Mouse (Mus musculus) adrenal gland, adult 8-10 months (tissue): ENCODE results near the gene Kcns1. TPM values are rescaled to one million over a fixed set of nuclear protein-coding genes. Genes with fewer than 3 reads are reported as not detected.

Experiments used
- DNase-seq: peaks from one replicate; pipeline ENCODE4 v3.0.0; 2022
- total RNA-seq, 4 experiments: library from RNA; stranded (reverse); gene quantifications; 2 replicates each; pipeline ENCODE4 v1.2.4; 2022

Gene Kcns1
- total RNA-seq, 4 experiments from 2014 or later: 0.14 TPM; not detected in 3

DNA sequence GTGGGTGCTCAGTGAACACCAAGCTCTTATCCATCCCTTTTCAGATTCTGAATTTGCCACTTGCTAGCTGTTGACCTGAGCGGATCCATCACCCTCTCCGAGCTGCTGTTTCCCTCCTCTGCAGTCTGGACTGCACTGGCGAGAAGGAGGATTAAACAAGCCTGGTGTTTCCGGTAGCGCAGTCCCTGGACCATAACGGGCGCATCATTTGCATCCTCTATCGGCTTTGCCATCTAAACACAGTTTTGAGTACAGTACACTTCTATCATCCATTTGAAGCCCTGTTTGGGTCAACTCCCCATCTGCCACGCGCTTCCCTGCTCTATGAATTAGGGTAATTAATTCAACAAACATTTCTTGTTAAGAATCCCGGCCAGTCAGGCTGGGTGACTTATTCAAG lies 587 bp downstream of the Kcns1 start:
- no peak for DNase-seq

DNA sequence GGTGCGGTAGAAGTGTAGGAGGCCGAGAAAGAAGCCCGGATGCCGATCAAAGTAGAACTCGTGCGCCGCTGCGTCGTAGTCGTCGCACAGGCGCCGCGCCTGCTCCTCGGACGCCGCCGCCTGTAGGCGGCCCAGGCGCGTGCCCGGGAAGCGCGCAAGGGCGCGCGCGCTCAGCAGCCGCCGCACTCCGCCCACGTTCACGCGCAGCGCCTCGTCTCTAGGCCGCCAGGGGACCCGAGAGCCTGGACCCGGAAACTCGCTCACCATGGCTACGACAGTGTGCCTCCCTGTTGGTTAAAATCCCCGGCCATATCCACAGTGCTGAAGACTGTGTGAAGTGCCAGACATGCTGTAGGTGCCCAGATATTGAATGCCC lies 2.4 kb downstream of the Kcns1 start:
- no peak for DNase-seq

DNA sequence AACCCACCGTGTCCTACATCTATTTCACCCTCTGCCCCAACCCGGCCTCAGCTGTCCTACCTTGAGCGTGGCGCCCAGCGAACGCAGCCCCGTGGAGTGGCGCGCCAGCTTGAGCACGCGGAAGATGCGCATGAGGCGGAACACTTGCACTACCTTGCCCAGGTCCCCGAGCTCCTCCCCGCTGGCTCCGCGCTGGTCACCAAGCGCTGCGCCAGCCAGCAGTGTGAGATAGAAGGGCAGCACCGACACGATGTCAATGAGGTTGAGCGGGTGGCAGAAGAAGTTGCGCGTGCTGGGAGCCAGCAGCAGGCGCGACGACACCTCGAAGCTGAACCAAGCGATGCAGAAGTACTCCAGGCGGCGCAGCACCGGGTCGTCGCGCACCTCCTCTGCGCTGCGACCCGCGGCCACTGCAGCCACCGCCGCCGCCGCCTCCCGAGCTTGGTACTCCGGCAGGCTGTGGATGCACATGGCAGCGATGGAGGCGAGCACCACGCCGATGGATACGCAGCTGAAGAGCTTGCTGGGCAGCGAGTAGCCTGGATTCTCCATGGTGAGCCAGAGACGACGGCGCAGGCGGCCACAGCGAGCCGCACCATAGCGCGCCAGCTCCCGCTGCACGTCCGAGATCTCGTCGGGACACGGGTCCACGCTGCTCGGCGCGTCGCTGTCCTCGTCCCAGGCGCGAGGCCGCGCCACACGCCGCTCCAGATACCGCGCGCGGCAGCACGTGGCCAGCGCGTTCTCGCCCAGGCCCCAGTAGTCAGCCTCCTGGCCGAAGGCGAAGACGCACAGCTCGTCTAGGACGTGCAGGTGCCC lies 3.0 kb downstream of the Kcns1 start:
- no peak for DNase-seq

- DNase-seq: peak; percentile 22
Observed at GRCm38 (mm10) chr2:164164941-164165340, 6.0 kb downstream of the Kcns1 start.

DNA sequence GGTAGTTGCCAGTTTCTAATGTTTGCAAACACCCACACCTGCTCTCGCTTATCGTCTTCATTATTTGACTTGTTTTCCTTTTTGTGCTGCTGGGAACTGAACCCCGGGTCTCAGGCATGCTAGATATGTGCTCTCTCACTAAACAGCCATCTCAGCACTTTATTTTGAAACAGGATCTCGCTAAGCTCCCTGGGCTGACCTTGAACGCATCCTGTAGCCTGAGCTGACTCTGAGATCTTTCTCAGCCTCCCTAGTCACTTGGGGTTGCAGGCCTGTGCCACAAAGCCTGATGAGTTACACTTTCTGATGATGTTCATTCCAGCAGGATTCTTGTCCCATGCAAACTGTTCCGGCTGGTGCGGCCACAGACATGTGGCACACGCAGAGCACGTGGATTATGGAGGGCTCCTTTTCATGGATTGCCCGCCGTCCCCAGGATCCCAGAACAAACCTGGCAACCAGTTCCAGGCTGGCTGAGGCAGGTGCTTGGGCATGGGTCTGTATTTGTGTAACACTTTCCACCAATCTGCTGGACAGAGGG lies 9.3 kb downstream of the Kcns1 start:
- DNase-seq: no peak

DNA sequence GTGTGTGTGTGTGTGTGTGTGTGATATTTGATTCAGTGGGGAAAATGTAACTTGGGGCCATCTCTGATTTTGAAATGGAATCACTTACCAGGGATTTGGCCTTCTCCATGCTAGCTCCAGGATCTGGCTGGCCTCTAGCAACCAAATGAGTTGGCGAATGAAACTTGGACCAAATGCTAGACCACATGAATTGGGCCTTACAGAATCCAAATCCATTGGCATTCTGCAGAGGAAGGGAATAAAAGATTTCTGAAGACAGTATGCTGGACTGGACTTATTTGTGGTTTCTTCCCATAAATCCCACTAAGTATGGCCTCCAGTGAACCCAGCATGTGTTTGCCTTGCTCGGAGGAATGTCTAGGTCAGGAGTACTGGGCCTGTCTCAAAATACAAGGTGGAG lies 12.1 kb downstream of the Kcns1 start:
- no peak for DNase-seq

DNA sequence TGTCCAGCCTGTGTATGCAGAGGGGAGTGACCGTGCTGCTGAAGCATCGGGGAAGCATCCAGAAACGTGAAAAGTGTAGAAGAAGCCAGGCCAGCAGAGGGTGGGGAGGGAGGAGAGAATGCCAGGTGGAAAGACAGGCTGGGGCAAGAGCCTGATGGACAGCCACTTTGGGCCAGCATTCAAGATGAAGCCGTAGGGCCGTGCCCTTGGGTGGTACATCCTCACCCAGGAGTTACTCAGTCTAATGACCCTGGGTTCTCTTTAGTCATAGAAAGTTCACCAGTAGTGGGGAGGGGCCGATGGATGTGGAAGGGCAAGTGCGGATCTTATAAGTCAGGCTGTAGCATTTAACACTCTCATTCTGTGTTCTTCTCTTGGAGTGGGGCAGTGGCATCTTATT lies 14.8 kb downstream of the Kcns1 start:
- peak; percentile 36 for DNase-seq

DNA sequence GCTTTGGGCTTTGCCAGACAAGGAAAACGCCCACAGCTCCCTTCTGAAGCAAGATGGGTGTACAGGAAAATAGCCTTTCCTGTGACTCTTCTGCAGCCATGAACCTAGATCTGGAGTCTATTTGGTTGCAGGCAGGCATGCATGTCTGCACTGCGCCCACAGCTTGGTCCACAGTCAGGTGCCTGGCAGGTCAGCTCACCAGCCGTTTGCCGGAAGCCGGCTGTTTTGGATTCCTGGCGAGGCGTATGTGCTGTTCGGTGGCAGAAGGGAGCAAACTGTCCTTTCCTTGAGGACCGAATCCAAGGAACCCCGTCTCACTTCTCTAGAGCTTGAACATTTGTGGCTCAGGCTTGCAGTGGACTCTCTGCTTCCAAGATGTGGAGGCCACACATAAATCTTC lies 16.9 kb downstream of the Kcns1 start:
- no peak for DNase-seq

GRCm38 (mm10) chr2:164152341-164152740 lies 18.6 kb downstream of the Kcns1 start:
- DNase-seq: no peak

DNA sequence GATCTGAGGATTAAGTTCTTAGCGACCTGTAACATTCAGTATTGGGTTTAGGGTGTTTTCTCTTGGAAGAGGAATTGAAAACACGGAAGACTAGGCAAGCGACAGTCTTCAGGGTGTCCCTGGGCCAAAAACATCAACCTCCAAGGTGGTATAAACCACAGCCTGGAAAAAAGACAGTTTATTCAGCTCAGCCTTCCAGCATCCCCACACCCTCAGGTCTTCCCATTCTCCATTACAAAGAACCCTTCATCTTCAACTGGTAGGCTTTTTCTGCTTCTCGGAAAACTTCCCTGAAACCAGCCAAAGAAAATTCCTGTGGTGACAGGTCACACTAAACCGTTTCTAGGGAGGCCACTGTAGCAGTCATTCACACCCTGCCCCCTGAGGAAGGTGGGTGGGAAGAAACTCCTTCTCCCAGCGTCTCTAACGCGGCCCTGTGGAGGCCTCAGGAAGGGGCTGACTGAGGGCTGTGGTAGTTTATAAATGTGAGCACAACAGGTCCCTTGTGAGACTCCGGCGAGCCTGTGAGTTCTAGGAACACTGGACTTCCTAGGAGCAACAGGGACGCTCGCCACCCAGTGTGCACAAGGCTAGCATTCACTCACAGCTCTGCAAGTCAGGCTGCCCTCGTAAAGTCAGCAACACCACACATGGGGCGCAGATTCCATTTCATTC lies 20.7 kb downstream of the Kcns1 start:
- no peak for DNase-seq

DNA sequence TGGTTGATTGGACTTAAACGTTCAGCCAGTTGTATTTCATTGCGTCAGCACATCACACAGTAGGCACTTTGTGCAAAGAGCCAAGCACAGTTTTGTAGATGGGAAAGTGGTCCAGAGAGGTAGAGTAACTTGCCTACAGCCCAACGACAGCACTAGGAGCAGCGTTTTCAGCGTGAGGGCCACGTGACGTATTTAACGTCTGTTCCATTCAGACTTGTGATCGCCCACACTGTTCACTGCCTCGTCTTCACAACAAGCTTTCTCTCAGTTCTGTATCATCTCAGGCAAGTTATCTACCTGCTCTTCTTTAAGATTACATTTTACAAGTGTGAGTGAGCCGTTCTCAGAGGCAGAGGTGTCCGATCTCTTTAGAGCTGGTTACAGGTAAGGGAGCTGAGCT lies 24.4 kb downstream of the Kcns1 start:
- DNase-seq: no peak

GRCm38 (mm10) chr2:164144541-164144940 lies 26.4 kb downstream of the Kcns1 start:
- no peak for DNase-seq

DNA sequence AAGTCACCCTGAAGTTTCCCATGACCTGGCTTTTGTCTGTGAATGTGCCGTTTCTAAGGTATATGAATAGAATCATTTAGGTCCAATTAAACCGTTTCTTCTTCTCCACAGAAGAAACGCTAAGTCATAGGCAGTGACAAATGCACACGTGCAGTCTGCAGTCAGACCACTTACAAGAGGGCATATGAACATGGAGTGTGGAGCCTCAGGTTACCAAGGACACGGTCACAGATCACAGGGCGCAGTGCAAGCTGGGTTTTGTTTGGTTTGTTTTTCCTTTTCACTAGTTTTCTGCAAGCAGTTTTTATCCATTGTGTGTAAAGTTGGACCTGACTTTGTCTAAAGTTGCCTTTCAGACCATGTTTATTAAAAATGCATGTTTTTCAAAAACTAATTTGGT lies 26.9 kb downstream of the Kcns1 start:
- DNase-seq: peak; percentile 23

GRCm38 (mm10) chr2:164142021-164142420 lies 28.9 kb downstream of the Kcns1 start:
- no peak for DNase-seq

DNA sequence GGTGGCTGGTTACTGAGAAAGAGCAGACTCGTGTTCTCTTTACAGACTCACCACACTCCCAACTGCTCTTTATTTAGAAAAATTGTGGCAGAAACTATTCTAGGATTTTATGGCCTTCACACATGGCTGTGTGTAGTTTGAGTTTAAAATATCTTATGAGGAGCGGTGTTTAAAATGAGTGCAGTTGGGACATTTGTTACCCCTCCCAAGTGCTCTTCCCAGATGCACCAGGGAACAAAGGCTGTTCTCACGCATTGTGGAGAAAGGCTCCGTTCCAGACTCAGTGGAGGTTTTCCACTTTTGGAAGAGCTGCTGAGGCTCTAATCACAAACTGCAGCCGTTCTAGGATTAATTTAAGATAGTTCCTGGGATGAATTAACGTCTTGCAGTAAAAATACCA lies 33.2 kb downstream of the Kcns1 start:
- DNase-seq: no peak

GRCm38 (mm10) chr2:164136393-164136792 lies 34.5 kb downstream of the Kcns1 start:
- no peak for DNase-seq

GRCm38 (mm10) chr2:164135367-164135766 lies 35.5 kb downstream of the Kcns1 start:
- no peak for DNase-seq

DNA sequence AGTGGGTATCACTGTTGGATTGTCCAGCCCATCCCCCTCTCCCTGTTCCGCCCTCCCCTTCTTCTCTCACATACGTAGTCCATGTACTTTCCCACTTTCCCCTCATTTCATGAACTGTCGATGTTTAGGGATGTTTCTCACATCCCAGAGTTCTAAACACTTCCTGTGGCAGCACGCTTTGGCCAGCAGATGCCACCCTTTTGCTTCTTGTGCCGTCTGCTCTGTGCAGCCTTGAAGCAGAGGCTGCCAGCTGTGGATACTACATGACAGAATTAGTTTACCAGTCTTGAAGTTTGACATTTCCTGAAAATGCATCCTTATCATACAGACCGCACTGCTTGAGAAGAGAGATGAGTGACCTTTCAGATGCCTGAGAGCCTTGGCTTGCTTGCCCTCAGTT lies 36.4 kb downstream of the Kcns1 start:
- peak; percentile 35 for DNase-seq

DNA sequence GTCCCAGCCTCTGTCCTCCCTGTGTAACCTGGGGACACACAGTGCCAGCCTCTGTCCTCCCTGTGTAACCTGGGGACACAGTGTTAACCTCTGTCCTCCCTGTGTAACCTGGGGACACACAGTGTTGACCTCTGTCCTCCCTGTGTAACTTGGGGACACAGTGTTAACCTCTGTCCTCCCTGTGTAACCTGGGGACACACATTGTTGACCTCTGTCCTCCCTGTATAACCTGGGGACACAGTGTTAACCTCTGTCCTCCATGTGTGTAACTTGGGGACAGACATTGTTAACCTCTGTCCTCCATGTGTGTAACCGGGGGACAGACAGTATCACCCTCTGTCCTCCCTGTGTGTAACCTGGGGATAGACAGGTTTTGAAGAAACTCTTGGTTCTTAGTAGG lies 39.3 kb downstream of the Kcns1 start:
- no peak for DNase-seq

DNA sequence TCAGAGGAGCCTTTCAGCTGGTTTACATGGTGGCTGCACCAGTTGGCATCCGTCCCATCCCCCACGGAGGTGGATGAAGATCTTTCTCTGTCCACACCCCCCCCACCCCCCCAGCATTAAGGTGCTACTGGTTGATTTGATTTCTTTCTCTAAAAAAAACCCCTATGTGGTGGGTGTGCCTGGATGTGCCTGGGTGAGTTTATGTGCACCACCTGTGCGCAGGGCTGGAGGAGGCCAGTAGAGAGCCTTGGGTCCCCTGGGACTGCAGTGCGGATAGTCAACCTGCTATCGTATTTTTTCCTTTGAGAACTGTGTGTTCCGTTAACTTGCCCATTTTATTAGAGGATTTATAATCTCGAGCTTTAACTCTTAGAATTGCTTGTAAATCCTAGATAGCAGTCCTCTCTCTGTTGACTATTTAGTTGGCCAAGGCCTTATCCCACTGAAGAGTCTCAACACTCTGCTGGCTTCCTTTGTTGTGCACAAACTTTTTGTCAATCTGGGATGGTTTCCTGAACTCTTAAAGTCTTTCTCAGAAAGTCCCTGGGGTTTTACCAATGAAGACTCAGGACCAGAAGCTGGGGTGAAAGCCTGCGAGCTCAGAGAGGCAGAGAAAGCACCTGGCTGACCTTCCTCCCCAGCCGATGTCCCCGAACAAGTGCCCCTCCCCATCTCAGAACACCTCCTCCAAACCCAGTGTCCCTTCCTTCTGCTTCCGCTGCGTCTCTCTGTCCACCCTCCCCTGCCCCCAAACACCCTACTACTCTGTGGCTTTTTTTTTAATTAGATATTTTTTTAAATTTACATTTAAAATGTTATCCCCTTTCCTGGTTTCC lies 42.1 kb downstream of the Kcns1 start:
- no peak for DNase-seq

DNA sequence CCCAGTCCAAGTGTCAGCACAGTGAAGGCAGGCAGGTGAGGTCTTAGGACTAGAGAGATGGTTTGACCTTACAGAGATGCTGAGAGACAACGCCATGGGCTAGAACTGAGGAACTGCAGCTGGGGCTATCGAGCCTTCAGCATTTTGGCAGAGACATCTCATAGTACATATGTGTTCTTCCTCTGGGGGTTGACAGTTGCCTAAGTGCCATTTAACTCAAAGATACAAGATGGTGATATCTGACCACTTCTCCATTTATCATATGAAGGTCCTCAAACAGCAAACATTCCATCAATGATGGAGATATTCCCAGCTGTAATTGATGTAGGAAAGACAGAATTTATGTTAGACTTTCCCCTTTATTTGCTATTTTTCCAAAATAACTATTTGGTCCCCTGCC lies 43.6 kb downstream of the Kcns1 start:
- no peak for DNase-seq

DNA sequence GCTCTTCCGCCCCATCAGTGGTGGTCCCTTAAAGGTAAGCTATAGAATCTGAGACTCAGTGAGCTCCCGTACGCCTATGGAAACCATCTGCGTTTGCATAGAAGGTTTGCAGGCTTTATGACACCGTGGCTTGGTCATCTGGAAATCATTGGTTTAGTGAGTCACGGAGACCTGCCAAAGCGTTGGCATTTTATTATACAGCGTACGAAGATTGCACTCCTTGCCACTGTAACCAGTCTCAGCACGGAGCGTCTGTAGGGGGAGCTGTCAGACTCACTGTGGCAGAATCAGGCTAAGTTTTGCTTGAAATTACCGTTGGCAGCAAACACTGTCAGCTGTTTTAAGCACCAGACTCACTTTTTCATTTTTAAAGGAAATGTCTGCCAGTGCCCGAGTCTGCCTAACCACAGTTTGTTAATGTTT lies 44.4 kb downstream of the Kcns1 start:
- DNase-seq: no peak

GRCm38 (mm10) chr2:164123169-164123766 lies 47.6 kb downstream of the Kcns1 start:
- no peak for DNase-seq
